Mouse (Mus musculus) left cerebral cortex, postnatal 14 days (tissue): Measurements from ENCODE around the gene Tmem265. TPM values are rescaled to one million over a fixed set of nuclear protein-coding genes. Genes with fewer than 3 reads are reported as not detected.

Experiments used
- DNase-seq, 2 experiments: peaks; one replicate each; pipeline ENCODE4 v3.0.0; 2021 to 2022; ENCODE audit warnings: low spot score in 2 of 2, mixed read lengths in 1 of 2
- intact Hi-C: fragments of 180-260 bp; cut with DNase I; formaldehyde crosslinking; loops from one replicate; pipeline ENCODE4 v1.15.1; 2025
- long read RNA-seq, 2 experiments: library from polyadenylated mRNA; stranded (forward); transcript quantifications; one replicate each; pipeline ENCODE4 v2.0.0; 2021
- total RNA-seq, 2 experiments: library from RNA; stranded (reverse); gene quantifications; 2 replicates each; pipeline ENCODE4 v1.2.3; 2021

Tmem265 gene
- 1 to 10 TPM; 2.3 to 3.2 TPM for total RNA-seq
- long read RNA-seq, experiment 1, partial matches to known transcripts = 0 of 1 reads
- long read RNA-seq, experiment 1, other reads (novel, unspliced or antisense) = 0 of 1 reads
- long read RNA-seq, experiment 2 = 0 reads

DNA sequence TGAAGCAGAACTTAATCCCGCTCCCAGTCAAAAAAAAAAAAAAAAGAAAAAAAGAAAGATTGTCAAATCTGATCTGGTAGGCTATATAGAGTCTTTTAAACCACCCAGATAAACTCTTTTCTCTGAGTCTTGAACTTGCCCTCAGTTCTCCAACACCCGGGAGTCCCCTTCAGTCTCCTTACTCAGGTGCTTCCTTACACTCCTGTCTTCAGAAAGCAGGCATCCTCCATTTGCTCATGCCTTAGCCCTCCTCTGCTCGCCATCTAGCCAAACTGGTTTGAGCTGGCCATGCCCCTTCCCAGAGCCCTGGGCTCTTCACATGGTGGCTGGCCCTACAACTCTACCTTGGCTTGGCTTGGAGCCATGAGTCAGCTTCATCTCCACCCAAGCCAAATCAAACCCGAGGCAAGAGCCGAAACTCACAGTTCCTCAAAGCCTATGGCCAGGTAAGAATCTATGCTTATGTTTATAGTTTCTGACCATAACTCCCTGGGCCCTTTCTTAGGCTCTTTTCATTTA is at the start of gene Tmem265:
Tmem265 (plus strand) TSS at position 51 of the 519 bp plus-strand sequence.
- no peak for DNase-seq
- intact Hi-C loops = loop anchor here (5.0 kb wide), 1 partner anchor 34 kb away; no protein-coding TSS in a partner anchor

- DNase-seq = peak; percentile 96 to 98
- intact Hi-C loops = no loop called here
Observed at GRCm38 (mm10) chr7:127511808-127512230, 49.4 kb upstream of the Tmem265 start, which contains the start of gene Srcap. Gene Srcap, plus strand, starts transcription at chr7:127511983.

- intact Hi-C loops = no loop called here
- DNase-seq = peak; percentile 87 to 91
Observed at GRCm38 (mm10) chr7:127512231-127513015, 48.8 kb upstream of the Tmem265 start.

GRCm38 (mm10) chr7:127513016-127513390 is 48.2 kb upstream of the Tmem265 start:
- intact Hi-C loops = no loop called here
- no peak for DNase-seq

- intact Hi-C loops = no loop called here
- DNase-seq = no peak
Observed at GRCm38 (mm10) chr7:127513781-127514180, 47.4 kb upstream of the Tmem265 start.

DNA sequence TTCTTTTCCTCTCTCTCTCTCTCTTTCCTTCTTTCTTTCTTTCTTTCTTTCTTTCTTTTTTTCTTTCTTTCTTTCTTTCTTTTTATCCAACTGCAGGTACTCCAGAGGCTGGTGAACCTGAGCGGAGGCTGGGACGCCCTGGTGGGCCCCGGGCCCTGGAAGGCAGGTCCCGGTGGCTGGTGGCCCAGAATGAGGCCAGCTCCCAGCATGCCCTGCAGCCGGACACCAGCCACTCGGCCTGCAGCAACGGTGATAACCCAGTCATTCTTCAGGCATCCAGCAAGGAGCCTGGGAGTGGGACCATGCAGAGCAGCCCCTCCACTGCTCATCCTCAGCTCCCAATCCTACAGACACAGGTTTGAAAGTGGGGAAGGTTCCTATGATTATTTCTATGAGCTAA is 45.3 kb upstream of the Tmem265 start:
- no peak for DNase-seq
- intact Hi-C loops = loop anchor here (5.0 kb wide), 1 partner anchor 41 kb away; no protein-coding TSS in a partner anchor

DNA sequence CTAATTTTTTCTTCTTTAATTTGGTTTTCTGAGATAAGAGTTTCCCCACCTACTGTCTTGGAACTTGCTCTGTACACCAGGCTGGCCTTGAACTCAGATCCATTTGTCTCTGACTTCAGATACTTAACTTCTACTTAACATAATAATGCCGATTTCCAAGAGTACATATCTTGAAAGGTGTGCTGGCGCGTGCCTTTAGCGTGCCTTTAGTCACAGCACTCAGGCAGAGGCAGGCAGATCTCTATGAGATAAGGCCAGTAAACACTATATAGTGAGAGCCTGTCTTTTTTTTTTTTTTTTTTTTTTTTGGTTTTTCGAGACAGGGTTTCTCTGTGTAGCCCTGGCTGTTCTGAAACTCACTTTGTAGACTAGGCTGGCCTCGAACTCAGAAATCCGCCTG is 44.8 kb upstream of the Tmem265 start:
- DNase-seq = no peak
- intact Hi-C loops = loop anchor here (5.0 kb wide), 1 partner anchor 41 kb away; no protein-coding TSS in a partner anchor

DNA sequence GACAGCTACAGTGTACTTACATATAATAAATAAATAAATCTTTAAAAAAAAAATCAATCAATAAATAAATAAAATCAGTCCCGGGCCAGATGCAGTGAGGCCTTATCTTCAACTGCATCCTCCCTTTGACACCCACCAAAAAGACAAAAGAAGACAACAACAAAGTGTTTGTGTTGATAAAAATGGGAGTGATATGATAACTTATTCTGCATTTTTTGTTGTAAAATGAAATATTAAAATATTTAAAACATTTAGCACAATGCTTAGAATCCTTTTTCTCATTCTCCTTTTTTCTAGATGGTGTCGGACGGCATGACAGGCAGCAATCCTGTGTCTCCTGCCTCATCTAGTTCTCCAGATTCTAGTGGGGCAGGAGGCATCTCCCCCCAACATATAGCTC is 41.9 kb upstream of the Tmem265 start, which contains the start of gene Gm42715:
Gm42715 (plus strand) TSS at position 301 of the 400 bp plus-strand sequence.
- intact Hi-C loops = loop anchor here (5.0 kb wide), 1 partner anchor 38 kb away; no protein-coding TSS in a partner anchor
- DNase-seq = no peak

DNA sequence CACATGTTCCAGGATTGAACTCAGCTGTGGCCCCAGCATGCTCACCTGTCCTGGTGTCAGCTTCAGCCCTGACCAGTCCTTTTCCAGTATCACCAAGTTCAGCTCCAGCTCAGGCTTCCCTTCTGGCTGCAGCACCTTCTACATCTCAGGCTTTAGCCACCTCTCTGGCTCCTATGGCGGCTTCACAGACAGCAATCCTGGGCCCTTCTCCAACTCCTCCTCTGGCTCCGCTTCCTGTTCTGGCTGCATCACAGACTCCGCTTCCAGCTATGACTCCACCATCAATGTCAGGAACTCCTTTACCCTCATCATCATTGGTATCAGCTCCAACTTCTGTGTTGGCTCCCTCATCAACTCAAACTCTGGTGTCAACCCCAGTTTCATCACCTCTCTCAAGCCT is 19.5 kb upstream of the Tmem265 start:
- DNase-seq = peak in 1 of 2 experiments; percentile 18
- intact Hi-C loops = no loop called here

- intact Hi-C loops = no loop called here
- DNase-seq = no peak
Observed at GRCm38 (mm10) chr7:127549116-127549835, 11.9 kb upstream of the Tmem265 start.

- intact Hi-C loops = no loop called here
- no peak for DNase-seq
Observed at GRCm38 (mm10) chr7:127551558-127551957, 9.6 kb upstream of the Tmem265 start.

GRCm38 (mm10) chr7:127560580-127560979 is 610 bp upstream of the Tmem265 start:
- intact Hi-C loops = loop anchor here (5.0 kb wide), 1 partner anchor 33 kb away; no protein-coding TSS in a partner anchor
- DNase-seq = no peak

DNA sequence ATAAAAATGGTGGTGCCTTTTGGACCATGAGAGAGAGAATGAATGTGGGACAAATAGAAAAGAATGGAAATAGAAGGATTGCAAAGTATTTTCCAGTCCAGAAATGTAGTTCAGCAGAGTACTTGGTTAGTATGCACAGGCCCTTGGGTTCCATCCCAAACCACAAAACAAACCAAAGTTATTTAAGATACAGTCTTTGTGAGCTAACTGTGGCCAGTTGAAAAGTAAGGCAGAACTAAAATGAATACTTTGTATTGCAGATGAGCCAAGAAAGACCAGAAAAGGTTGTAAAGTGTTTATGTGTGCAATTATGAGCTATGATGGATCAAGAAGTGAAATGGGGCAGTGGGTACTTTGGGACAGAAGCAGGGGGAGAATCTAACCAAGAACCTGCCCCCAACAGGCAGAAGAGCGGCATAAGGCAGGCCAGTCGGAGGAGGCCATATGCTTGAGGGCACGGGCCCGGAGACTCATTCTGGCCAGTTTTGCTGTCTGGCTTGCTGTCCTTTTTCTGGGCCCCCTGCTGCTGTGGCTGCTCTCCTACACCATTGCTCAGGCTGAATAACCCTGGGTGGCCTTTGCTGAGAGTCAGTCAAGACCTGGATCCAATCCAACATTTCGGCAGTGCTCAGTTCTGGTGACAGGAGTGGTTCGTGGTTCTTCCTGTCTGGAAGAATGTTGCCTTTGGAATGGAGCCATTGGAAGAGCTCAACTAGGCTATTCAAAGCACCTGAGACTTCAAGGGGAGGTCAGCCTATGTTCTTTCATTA is 3.4 kb downstream of the Tmem265 start:
- DNase-seq = no peak
- intact Hi-C loops = loop anchor here (5.0 kb wide), 1 partner anchor 37 kb away; no protein-coding TSS in a partner anchor

- intact Hi-C loops = no loop called here
- DNase-seq = peak; percentile 92 to 98
Observed at GRCm38 (mm10) chr7:127572895-127573471, 11.8 kb downstream of the Tmem265 start, which contains the start of gene Phkg2. Gene Phkg2, plus strand, starts transcription at chr7:127573340.

GRCm38 (mm10) chr7:127573503-127574008 is 12.4 kb downstream of the Tmem265 start:
- intact Hi-C loops = no loop called here
- DNase-seq = no peak

GRCm38 (mm10) chr7:127574115-127574514 is 12.9 kb downstream of the Tmem265 start:
- DNase-seq = no peak
- intact Hi-C loops = no loop called here

- intact Hi-C loops = no loop called here
Observed at GRCm38 (mm10) chr7:127583260-127583659, 22.1 kb downstream of the Tmem265 start.

DNA sequence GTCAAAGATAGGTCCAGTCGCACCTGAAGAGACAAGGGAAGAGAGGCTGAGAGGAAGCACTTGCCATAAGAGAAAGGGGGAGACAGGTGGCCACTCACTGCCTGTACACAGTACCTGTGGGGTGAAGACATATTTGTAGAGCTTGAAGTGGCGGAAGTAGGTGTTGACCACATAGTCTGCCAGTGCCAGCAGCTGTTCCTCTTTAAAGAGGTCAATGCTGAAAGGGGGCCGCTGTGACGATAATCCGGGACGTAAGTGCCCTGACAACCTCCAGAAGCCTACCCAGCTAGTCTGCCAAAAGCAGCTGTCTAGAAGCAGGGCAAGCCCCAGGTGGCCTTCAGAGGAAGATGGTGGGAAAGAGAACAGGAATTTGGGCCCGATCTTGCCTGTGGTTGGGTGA is 23.8 kb downstream of the Tmem265 start:
- no peak for DNase-seq
- intact Hi-C loops = no loop called here

More at GRCm38 (mm10) chr7:127583260-127583659, 22.1 kb downstream of the Tmem265 start:
- DNase-seq = no peak
